Mouse (Mus musculus) forebrain, embryonic 13.5 days (tissue): ENCODE results near the gene Omg. TPM values are rescaled to one million over a fixed set of nuclear protein-coding genes. Genes with fewer than 3 reads are reported as not detected.

Source experiments
- ATAC-seq: fragments of 200-750 bp; cut with Nextera tagmentation; 2 replicates; pipeline ENCODE4 v1.8.0; 2017
- H3K27ac ChIP-seq: fragments of 300-500 bp; sonication (generic); 2 replicates; pipeline ENCODE4 v1.5.1; 2015; ENCODE audit warnings: inconsistent platforms, mild to moderate bottlenecking, moderate library complexity
- H3K27me3 ChIP-seq: fragments of 300-500 bp; sonication (generic); 2 replicates; pipeline ENCODE4 v1.6.1; 2015; ENCODE audit warnings: mild to moderate bottlenecking, inconsistent platforms
- H3K36me3 ChIP-seq: fragments of 300-500 bp; sonication (generic); 2 replicates; pipeline ENCODE4 v1.6.1; 2015; ENCODE audit warnings: mild to moderate bottlenecking, inconsistent platforms; ENCODE audit not compliant: poor library complexity, severe bottlenecking
- H3K4me1 ChIP-seq: fragments of 300-500 bp; sonication (generic); 2 replicates; pipeline ENCODE4 v1.6.1; 2015; ENCODE audit warnings: inconsistent platforms
- H3K4me2 ChIP-seq: fragments of 300-500 bp; sonication (generic); 2 replicates; pipeline ENCODE4 v1.6.1; 2015; ENCODE audit warnings: inconsistent platforms, mild to moderate bottlenecking, moderate library complexity
- H3K4me3 ChIP-seq: fragments of 300-500 bp; sonication (generic); 2 replicates; pipeline ENCODE4 v1.5.1; 2015; ENCODE audit warnings: mild to moderate bottlenecking, inconsistent platforms
- H3K9ac ChIP-seq: fragments of 300-500 bp; sonication (generic); 2 replicates; pipeline ENCODE4 v1.6.1; 2015; ENCODE audit warnings: mild to moderate bottlenecking, inconsistent platforms
- H3K9me3 ChIP-seq: fragments of 300-500 bp; sonication (generic); replicated peaks from 2 replicates; pipeline ENCODE4 v1.6.1; 2016; ENCODE audit warnings: inconsistent platforms
- WGBS: fragments of 180-500 bp; shearing (Covaris S2); methylation state at CpG from one replicate; pipeline ENCODE4 v1.1.7; 2015; 5-methylcytosine and 5-hydroxymethylcytosine counted together
- polyA plus RNA-seq: library from polyadenylated mRNA; unstranded; fragments of >200 nt; fragmentation: Nextera tagmentation; extraction: Ambion mirVana; gene quantifications from 2 replicates; pipeline ENCODE4 v1.2.1, GENCODE M21; 2015

Gene Omg
- 1.1 and 1.5 TPM in 2 replicates for polyA plus RNA-seq

DNA sequence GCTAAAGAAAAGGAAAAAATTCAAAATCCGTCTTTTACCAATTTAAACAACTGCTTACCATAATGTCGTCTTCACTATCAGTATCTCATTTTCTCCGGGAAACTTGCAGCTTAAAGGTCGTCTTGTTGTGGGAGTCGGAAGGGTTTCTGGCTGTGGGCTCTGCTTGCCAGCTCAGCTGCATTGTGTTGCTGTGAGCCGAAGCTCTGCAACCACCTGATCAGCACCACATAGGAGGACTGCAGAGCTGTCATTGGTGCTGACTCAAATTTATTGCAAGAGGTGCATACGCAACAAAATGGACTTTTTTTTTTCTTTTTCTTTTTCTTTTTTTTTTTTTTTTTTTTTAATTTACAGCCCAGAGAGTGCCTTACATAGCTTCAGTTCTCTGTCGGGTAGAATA, at the start of gene Omg:
Gene Omg (minus strand): TSS at position 240 of the 400 bp plus-strand sequence.
- 19% methylated on average over 8 of the region's 8 CpGs for WGBS
- no peaks in the 10 kb centered on the region for H3K27me3 ChIP-seq

DNA sequence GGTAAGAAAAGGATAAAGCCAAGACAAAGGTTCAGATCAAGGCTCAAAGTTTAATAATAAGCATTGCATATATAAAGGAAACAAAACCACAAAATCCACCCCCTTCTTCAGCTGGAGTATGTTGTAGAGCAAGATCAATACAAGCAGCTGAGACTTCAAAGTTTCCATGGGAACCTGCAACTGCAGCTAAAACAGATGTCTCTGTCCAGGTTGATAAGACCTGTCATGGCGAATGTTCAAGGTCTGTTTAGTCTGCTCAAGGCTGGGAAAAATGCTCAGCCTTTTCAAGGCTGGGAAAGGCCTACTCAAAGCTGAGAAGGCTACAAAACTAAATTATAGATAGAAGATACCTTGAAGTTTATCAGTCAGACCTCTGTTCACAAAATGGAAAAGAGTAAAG, 48.7 kb upstream of the Omg start:
- ATAC-seq: no peak
- peaks cover 86% of the 10 kb centered on the region for H3K36me3 ChIP-seq

More for the DNA sequence above, at the start of gene Omg:
- H3K4me2 ChIP-seq: peak within 1 kb of the TSS; percentile 33; the same call in 1 of the 2 replicates
- no peak within 1 kb of the TSS for H3K9ac ChIP-seq
- peaks cover 29% of the 10 kb centered on the region for H3K4me1 ChIP-seq
- H3K27ac ChIP-seq: peak within 1 kb of the TSS; percentile 57
- no peak within 1 kb of the TSS for H3K4me3 ChIP-seq
- peak; percentile 72 for ATAC-seq
- H3K36me3 ChIP-seq: no peaks in the 10 kb centered on the region
- H3K9me3 ChIP-seq: no peaks in the 10 kb centered on the region

DNA sequence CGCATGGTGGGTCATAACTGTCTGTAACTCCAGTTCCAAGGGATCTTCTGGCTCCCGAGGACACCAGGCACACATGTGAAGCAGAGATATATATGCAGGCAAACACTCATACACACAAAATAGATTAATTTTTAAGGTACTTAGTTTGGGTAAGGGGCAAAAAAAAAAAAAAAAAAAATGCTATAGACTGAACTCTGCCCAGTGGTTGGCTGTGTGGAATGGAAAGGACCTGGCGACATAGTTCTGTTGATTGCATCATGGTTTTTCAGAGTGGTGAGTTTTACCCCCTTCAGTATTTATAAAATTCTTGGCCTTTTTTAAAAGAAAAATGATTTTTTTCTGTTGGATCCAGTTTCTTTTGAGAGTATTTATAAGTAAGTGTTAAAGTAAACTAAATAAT, 32.4 kb upstream of the Omg start:
- H3K27me3 ChIP-seq: no peaks in the 10 kb centered on the region
- H3K4me2 ChIP-seq: no peak overlapping the region
- 97% methylated on average over 3 of the region's 3 CpGs for WGBS
- no peaks in the 10 kb centered on the region for H3K9me3 ChIP-seq
- no peak overlapping the region for H3K9ac ChIP-seq
- no peak overlapping the region for H3K4me3 ChIP-seq
- ATAC-seq: no peak
- H3K4me1 ChIP-seq: peaks cover 6% of the 10 kb centered on the region; the same call in 1 of the 2 replicates
- peaks cover 42% of the 10 kb centered on the region for H3K36me3 ChIP-seq
- H3K27ac ChIP-seq: no peak overlapping the region

More for the DNA sequence above, 48.7 kb upstream of the Omg start:
- 91% methylated on average over 1 of the region's 1 CpGs for WGBS
- no peak overlapping the region for H3K4me3 ChIP-seq
- no peak overlapping the region for H3K9ac ChIP-seq
- no peaks in the 10 kb centered on the region for H3K4me1 ChIP-seq
- no peak overlapping the region for H3K4me2 ChIP-seq
- H3K9me3 ChIP-seq: no peaks in the 10 kb centered on the region
- no peaks in the 10 kb centered on the region for H3K27me3 ChIP-seq
- H3K27ac ChIP-seq: no peak overlapping the region

DNA sequence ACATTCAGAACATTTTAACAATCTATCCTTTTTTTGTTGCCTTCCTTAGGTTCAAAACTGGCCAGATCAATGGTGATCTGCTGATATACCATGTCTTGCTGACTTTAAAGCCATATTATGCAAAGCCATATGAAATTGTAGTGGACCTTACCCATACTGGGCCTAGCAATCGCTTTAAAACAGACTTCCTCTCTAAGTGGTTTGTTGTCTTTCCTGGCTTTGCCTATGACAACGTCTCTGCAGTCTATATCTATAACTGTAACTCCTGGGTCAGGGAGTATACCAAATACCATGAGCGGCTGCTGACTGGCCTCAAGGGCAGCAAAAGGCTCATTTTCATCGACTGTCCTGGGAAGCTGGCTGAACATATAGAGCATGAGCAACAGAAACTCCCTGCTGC, 31.7 kb upstream of the Omg start:
- H3K27ac ChIP-seq: no peak overlapping the region
- no peak overlapping the region for H3K9ac ChIP-seq
- peaks cover 37% of the 10 kb centered on the region for H3K36me3 ChIP-seq
- H3K4me1 ChIP-seq: peaks cover 6% of the 10 kb centered on the region; the same call in 1 of the 2 replicates
- no peaks in the 10 kb centered on the region for H3K9me3 ChIP-seq
- no peaks in the 10 kb centered on the region for H3K27me3 ChIP-seq
- 87% methylated on average over 4 of the region's 4 CpGs for WGBS
- H3K4me2 ChIP-seq: no peak overlapping the region
- H3K4me3 ChIP-seq: no peak overlapping the region
- ATAC-seq: no peak

DNA sequence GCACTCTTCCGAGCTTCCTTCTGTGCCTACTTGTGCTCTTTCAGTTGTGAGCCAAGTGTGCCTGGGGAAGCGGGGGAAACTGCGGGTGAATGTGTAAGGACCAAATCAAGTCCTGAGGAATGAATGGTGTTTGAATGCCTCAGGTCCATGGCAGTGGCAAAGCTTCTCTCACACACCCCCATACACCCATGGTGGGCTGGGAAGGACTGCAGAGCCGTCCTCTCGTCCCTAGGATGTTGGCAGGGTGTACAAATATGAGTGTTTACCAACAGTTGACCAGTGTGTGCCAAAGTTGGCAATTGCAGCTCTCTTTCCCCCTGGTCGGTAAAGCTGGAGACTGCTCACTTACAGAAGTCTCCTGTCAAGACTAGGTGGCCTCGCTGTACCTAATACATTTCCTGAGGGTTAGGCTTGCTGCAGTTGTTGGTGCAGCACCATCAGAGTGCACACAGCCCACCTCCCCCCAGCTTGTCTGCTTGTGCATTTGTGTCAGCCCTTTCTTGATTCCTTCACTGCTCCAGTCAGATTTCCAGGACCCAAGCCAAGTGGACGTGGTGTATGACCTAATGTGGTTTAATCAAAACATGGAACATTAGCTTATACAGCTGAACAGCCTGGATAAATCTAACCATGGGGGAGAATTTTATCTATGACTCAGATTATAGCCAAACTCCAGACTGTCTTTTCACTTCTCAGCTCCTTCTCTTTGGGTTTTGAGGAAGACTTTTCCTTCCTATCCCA, 30.2 kb upstream of the Omg start:
- peaks cover 6% of the 10 kb centered on the region; the same call in 1 of the 2 replicates for H3K4me1 ChIP-seq
- no peaks in the 10 kb centered on the region for H3K9me3 ChIP-seq
- H3K9ac ChIP-seq: no peak overlapping the region
- 79% methylated on average over 8 of the region's 8 CpGs for WGBS
- no peak overlapping the region for H3K4me2 ChIP-seq
- no peak for ATAC-seq
- H3K27ac ChIP-seq: no peak overlapping the region
- H3K27me3 ChIP-seq: no peaks in the 10 kb centered on the region
- peaks cover 33% of the 10 kb centered on the region for H3K36me3 ChIP-seq
- no peak overlapping the region for H3K4me3 ChIP-seq

DNA sequence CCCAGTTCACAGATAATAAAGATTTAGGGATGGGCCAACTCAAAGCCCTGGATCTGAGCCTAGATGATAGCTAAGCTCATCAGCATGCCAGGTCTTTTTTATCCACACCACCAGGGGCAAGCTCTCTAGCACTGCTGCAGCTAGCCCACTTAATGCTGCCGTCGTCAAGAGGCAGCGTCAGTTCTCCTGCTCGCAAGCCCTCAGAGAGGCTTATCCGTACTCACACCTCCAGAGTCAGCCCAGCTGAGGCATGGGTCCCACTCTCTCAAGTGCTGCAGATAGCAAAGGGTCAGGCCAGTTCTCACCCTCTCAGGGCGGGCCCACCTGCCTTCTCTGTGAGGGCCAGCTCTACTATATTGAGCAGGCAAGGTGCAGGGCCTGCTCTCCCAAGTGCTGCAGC, 29.4 kb upstream of the Omg start:
- WGBS: 89% methylated on average over 6 of the region's 6 CpGs
- Histone ChIP-seq H3K36me3 (peaks cover 32% of the 10 kb centered on the region), H3K4me3 (no peak overlapping the region), H3K9me3 (no peaks in the 10 kb centered on the region), H3K27me3 (no peaks in the 10 kb centered on the region), H3K27ac (no peak overlapping the region), H3K9ac (no peak overlapping the region), H3K4me2 (no peak overlapping the region), H3K4me1 (peaks cover 6% of the 10 kb centered on the region; the same call in 1 of the 2 replicates)
- ATAC-seq: no peak

DNA sequence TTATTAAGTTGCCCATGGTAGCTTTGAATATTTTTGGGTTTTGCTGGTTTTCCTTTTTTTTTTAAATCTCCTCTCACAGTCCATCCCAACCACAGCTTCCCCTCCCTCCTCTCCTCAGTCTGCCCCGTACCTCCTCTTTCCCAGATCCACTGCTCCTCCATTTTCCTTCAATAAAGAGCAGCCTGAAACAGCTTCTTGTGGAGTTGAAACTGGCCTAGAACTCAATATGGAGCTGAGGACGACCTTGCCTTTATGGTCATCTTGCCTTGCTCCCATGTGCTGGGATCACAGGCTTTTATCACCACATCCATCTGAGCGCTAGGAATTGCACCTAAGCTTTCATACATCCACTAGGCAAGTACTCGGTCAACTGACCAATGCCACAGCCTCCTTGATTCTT, 27.6 kb upstream of the Omg start:
- H3K9ac ChIP-seq: no peak overlapping the region
- no peak overlapping the region for H3K4me2 ChIP-seq
- no peaks in the 10 kb centered on the region for H3K27me3 ChIP-seq
- H3K27ac ChIP-seq: no peak overlapping the region
- H3K4me1 ChIP-seq: peaks cover 6% of the 10 kb centered on the region; the same call in 1 of the 2 replicates
- ATAC-seq: no peak
- 92% methylated on average over 4 of the region's 4 CpGs for WGBS
- H3K4me3 ChIP-seq: no peak overlapping the region
- H3K9me3 ChIP-seq: no peaks in the 10 kb centered on the region
- peaks cover 26% of the 10 kb centered on the region for H3K36me3 ChIP-seq

DNA sequence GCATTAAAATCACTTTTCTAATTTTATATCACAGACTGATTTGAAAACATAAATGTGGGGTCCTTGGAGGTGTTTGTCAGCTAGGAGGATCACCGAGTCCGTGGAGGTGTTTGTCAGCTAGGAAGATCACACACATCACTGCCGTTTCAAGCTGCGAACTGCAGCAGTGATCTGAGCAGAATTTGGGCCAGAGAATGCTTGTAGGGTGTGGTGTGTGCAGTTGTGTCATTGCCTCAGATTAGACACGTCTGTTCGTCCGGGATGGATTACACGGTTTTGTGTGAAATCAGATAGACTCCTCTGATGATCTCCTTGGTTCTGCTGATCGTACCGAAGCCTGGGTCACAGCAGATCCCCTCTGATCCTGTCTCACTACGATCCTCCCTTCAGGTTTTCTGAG, 26.9 kb upstream of the Omg start:
- 91% methylated on average over 11 of the region's 11 CpGs for WGBS
- ATAC-seq: no peak
- peaks cover 6% of the 10 kb centered on the region; the same call in 1 of the 2 replicates for H3K4me1 ChIP-seq

DNA sequence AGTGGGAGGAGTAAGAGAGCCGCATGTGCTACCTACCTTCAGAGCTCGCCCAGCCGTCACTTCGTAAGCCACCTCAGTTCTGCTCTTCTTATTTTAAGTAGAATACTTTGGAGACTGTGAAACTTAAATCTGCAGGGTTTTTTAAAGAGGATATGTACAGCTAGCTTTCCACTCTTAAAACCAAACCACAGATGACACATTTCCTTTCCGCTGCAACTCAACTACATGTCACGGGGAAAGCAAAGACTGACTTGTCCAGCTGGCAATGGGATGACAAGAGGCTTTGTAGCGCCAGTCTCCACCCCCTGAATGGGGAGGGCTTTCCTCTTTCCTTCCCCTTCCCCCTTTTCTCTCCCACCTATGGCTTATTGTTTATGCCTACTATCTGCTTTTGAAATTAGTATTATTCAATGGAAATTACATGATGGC, 26.5 kb upstream of the Omg start, which contains the start of the genes Evi2 and Evi2a:
Gene Evi2 (minus strand): TSS at position 257 of the 429 bp plus-strand sequence.
Gene Evi2a (minus strand): TSS at position 277 of the 429 bp plus-strand sequence.
- H3K4me2 ChIP-seq: no peak within 1 kb of the TSS
- no peak within 1 kb of the TSS for H3K27ac ChIP-seq
- no peak for ATAC-seq
- 82% methylated on average over 7 of the region's 7 CpGs for WGBS
- H3K27me3 ChIP-seq: no peaks in the 10 kb centered on the region
- peaks cover 6% of the 10 kb centered on the region; the same call in 1 of the 2 replicates for H3K4me1 ChIP-seq
- no peak within 1 kb of the TSS for H3K9ac ChIP-seq
- H3K4me3 ChIP-seq: no peak within 1 kb of the TSS
- H3K36me3 ChIP-seq: peaks cover 18% of the 10 kb centered on the region
- no peaks in the 10 kb centered on the region for H3K9me3 ChIP-seq

More for the DNA sequence above, 26.9 kb upstream of the Omg start:
- Histone ChIP-seq H3K27ac (no peak overlapping the region), H3K36me3 (peaks cover 20% of the 10 kb centered on the region), H3K9me3 (no peaks in the 10 kb centered on the region), H3K27me3 (no peaks in the 10 kb centered on the region), H3K9ac (no peak overlapping the region), H3K4me2 (no peak overlapping the region), H3K4me3 (no peak overlapping the region)

DNA sequence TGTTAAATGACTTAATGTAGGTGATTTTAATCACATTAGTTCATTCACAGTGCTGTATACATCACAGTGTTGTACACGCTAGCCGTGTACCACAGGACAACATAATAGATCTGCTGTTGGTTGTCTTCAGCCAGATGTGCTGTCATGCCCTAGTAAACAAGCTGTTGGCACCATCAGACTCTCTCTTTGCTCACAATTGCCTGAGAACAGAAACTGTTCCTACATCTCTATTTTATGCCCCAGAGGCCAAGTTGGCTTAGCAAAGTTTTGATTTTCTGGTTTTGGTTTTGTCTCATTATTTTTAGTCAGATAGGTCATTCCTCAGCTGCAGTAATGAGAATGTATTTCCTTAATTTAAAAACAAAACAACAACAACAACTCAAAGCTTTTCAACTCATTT, 25.9 kb upstream of the Omg start:
- Histone ChIP-seq H3K27me3 (no peaks in the 10 kb centered on the region), H3K27ac (no peak overlapping the region), H3K4me1 (peaks cover 6% of the 10 kb centered on the region; the same call in 1 of the 2 replicates), H3K4me2 (no peak overlapping the region), H3K4me3 (no peak overlapping the region), H3K9me3 (no peaks in the 10 kb centered on the region), H3K9ac (no peak overlapping the region), H3K36me3 (peaks cover 18% of the 10 kb centered on the region)
- ATAC-seq: no peak
- WGBS: 93% methylated on average over 2 of the region's 2 CpGs

DNA sequence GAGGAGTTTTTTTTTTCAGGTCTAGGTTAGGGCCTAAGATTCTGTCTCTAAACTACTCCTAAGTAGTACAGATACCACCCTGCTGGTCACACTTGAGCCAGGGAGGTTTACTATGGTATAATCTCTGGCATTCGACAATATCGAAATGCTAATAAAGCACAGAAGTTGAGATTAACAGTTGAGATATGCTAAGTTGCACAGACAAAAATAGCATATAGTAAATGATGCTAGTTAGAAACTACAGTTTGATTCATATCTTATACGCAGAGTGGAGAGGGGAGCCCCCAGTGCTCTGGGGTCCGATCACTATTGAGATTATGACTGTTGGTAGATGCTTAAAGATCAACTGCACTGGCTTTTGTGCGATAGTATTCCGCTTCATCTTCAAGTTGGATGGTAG, 25.3 kb upstream of the Omg start:
- Histone ChIP-seq H3K9me3 (no peaks in the 10 kb centered on the region), H3K4me2 (no peak overlapping the region), H3K4me3 (no peak overlapping the region), H3K4me1 (peaks cover 6% of the 10 kb centered on the region; the same call in 1 of the 2 replicates), H3K27ac (no peak overlapping the region), H3K36me3 (peaks cover 20% of the 10 kb centered on the region), H3K27me3 (no peaks in the 10 kb centered on the region), H3K9ac (no peak overlapping the region)
- 98% methylated on average over 6 of the region's 6 CpGs for WGBS
- ATAC-seq: no peak

DNA sequence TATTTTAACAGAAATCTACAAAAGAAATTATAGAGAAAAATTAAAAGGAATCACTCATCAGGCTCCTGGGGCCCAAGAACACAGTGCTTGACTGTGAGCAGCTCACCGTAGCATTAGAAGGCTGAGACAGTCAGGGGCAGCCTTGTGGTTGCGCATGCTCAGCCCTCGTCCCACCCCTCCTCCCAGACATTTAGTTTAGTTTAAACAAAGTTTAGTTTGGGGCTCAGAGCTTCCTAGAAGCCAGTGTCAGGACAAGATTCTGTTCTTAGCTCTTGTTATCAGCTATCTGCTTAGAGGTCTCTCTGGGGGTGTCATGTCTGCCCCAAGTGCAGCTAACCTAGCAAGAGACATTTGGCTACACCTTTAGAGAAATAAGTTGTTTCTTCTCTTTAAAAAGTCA, 24.7 kb upstream of the Omg start:
- no peaks in the 10 kb centered on the region for H3K4me1 ChIP-seq
- WGBS: 95% methylated on average over 3 of the region's 3 CpGs
- H3K9me3 ChIP-seq: no peaks in the 10 kb centered on the region
- H3K27ac ChIP-seq: no peak overlapping the region
- H3K27me3 ChIP-seq: no peaks in the 10 kb centered on the region
- H3K4me3 ChIP-seq: no peak overlapping the region
- no peak overlapping the region for H3K9ac ChIP-seq
- no peak overlapping the region for H3K4me2 ChIP-seq
- ATAC-seq: no peak
- peaks cover 20% of the 10 kb centered on the region for H3K36me3 ChIP-seq
